29 mouse cellular contexts compared by ENCODE assay signal in the genomic region with DNA sequence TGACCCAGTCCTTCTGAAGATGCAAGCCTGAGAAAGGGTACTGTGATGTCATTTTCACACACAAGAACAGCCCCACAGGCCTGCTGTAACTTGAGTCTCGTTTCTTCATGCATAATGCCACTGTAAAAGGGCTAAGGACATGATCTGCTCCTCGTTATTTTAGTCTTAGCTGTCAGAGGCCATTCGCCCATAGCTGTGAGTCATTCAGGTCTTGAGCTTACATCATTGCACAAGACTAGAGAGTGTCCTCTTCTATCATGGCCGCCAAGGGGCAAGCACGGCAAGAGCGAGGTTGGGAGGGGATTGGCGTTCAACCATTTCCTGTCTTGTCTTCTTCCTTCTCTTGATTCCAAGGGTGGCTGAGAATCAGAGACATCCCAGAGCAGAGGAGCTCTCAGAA. TPM values are rescaled to one million over a fixed set of nuclear protein-coding genes. Genes with fewer than 3 reads are reported as not detected.
A peak's percentile ranks its signal among the peaks of the same experiment; 100 is the strongest.
DNase-seq lines count a peak whose midpoint lies in the region; ATAC-seq and TF ChIP-seq lines count a peak whose summit lies in the region.
"Had no signal": no experiment of that assay in that cellular context is flagged by ENCODE, and none has a peak within 500 bp of the region (broad histone marks: within the 10 kb centered on the region; RNA-seq: fewer than 3 reads in every experiment).

No protein-coding gene starts in this region.

- intact Hi-C loops in left cerebral cortex, postnatal 10 days (cut with DNase I) = no loop called here

- no peak overlapping the region for H3K4me2 ChIP-seq in midbrain, embryonic 11.5 days
- no peak overlapping the region for H3K4me2 ChIP-seq in midbrain, postnatal 0 days (ENCODE audit: low read depth, low read length, poor library complexity, severe bottlenecking)
- no peak overlapping the region for H3K4me2 ChIP-seq in myocyte (ENCODE audit: low read depth)
- H3K4me2 ChIP-seq: embryonic facial prominence, embryonic 12.5 days; embryonic facial prominence, embryonic 15.5 days; heart, embryonic 12.5 days; heart, embryonic 15.5 days; hindbrain, embryonic 14.5 days had no signal

- no peak overlapping the region for H3K9ac ChIP-seq in midbrain, embryonic 11.5 days (ENCODE audit: low read length)
- H3K9ac ChIP-seq in midbrain, postnatal 0 days (replicated peaks; ENCODE audit: low read length, poor library complexity, severe bottlenecking) = no peak overlapping the region
- H3K9ac ChIP-seq: embryonic facial prominence, embryonic 12.5 days; embryonic facial prominence, embryonic 15.5 days; forebrain, postnatal 0 days; heart, embryonic 12.5 days; heart, embryonic 15.5 days; hindbrain, embryonic 14.5 days had no signal

- no peaks in the 10 kb centered on the region for H3K36me3 ChIP-seq in midbrain, embryonic 11.5 days (ENCODE audit: control insufficient read depth, insufficient read depth, low read length)
- H3K36me3 ChIP-seq in midbrain, postnatal 0 days (ENCODE audit: insufficient read depth, low read length) = no peaks in the 10 kb centered on the region
- H3K36me3 ChIP-seq in myocyte (ENCODE audit: control insufficient read depth, insufficient read depth) = no peaks in the 10 kb centered on the region
- no peaks in the 10 kb centered on the region for H3K36me3 ChIP-seq in limb, embryonic 10.5 days
- H3K36me3 ChIP-seq: embryonic facial prominence, embryonic 12.5 days; embryonic facial prominence, embryonic 15.5 days; G1E; heart, embryonic 12.5 days; heart, embryonic 15.5 days had no signal

- H3K27ac ChIP-seq in midbrain, embryonic 11.5 days (ENCODE audit: low read depth, low read length) = no peak overlapping the region
- H3K27ac ChIP-seq in midbrain, postnatal 0 days (ENCODE audit: low read depth, low read length) = no peak overlapping the region
- H3K27ac ChIP-seq in limb, embryonic 10.5 days = no peak overlapping the region
- H3K27ac ChIP-seq: embryonic facial prominence, embryonic 12.5 days; embryonic facial prominence, embryonic 15.5 days; gastrocnemius, adult 2 months; heart, embryonic 15.5 days; hindbrain, embryonic 14.5 days; hindbrain, postnatal 0 days had no signal

- H3K79me2 ChIP-seq in myocyte (ENCODE audit: control insufficient read depth, insufficient read depth) = no peaks in the 10 kb centered on the region

- H3K4me3 ChIP-seq in midbrain, embryonic 11.5 days (ENCODE audit: low read depth, low read length) = no peak overlapping the region
- H3K4me3 ChIP-seq in midbrain, postnatal 0 days (ENCODE audit: low read depth, low read length) = no peak overlapping the region
- no peak overlapping the region for H3K4me3 ChIP-seq in myocyte
- H3K4me3 ChIP-seq in limb, embryonic 10.5 days = no peak overlapping the region
- H3K4me3 ChIP-seq: embryonic facial prominence, embryonic 12.5 days; embryonic facial prominence, embryonic 15.5 days; gastrocnemius, adult 2 months; heart, embryonic 12.5 days; heart, embryonic 15.5 days had no signal

- peak; percentile 79 for DNase-seq in midbrain, embryonic 11.5 days (ENCODE audit: low spot score, missing footprints)
- DNase-seq in midbrain, postnatal 0 days (ENCODE audit: low spot score) = no peak
- DNase-seq in MN1 (ENCODE audit: low spot score) = peak; percentile 38
- no peak for DNase-seq in limb, embryonic 10.5 days (ENCODE audit: low spot score)
- no peak for DNase-seq in left cerebral cortex, postnatal 10 days (ENCODE audit: extremely low spot score in 1 of 2, low spot score in 2 of 2)
- DNase-seq: adrenal gland, postnatal 10 days; adrenal gland, postnatal 36 days; B cell, adult 2 months; cerebellum, adult 18-20 months; cerebellum, adult 9-10 months; cerebellum, postnatal 14 days; forebrain, postnatal 0 days; gastrocnemius, adult 2 months; gastrocnemius, postnatal 14 days; heart, adult 18-20 months; heart, postnatal 14 days; heart, postnatal 4 days had no signal

- no peak overlapping the region for H3ac ChIP-seq in myocyte (ENCODE audit: control insufficient read depth, insufficient read length)

- no peaks in the 10 kb centered on the region; the same call in 1 of the 2 replicates for H3K9me3 ChIP-seq in midbrain, embryonic 11.5 days (ENCODE audit: control insufficient read depth, low read length)
- H3K9me3 ChIP-seq in midbrain, postnatal 0 days (ENCODE audit: low read length) = no peaks in the 10 kb centered on the region
- no peaks in the 10 kb centered on the region for H3K9me3 ChIP-seq in limb, embryonic 10.5 days (replicated peaks)
- H3K9me3 ChIP-seq: embryonic facial prominence, embryonic 12.5 days; embryonic facial prominence, embryonic 15.5 days; G1E; heart, embryonic 12.5 days; heart, embryonic 15.5 days had no signal

- no peaks in the 10 kb centered on the region for H3K27me3 ChIP-seq in midbrain, embryonic 11.5 days (ENCODE audit: control insufficient read depth, insufficient read depth, low read length)
- no peaks in the 10 kb centered on the region for H3K27me3 ChIP-seq in midbrain, postnatal 0 days (ENCODE audit: insufficient read depth, low read length)
- no peaks in the 10 kb centered on the region for H3K27me3 ChIP-seq in myocyte (ENCODE audit: control insufficient read depth, insufficient read depth, insufficient read length)
- H3K27me3 ChIP-seq in limb, embryonic 10.5 days (ENCODE audit: low read depth, poor library complexity, severe bottlenecking) = no peaks in the 10 kb centered on the region
- H3K27me3 ChIP-seq: embryonic facial prominence, embryonic 12.5 days; embryonic facial prominence, embryonic 15.5 days; heart, embryonic 12.5 days; heart, embryonic 15.5 days had no signal

- 0 out of 2 replicates have a peak, but pooled peaks cover 3% of the 10 kb centered on the region for H3K4me1 ChIP-seq in midbrain, embryonic 11.5 days (ENCODE audit: control insufficient read depth, insufficient read depth, low read length)
- no peaks in the 10 kb centered on the region for H3K4me1 ChIP-seq in midbrain, postnatal 0 days (ENCODE audit: insufficient read depth, low read length)
- no peaks in the 10 kb centered on the region for H3K4me1 ChIP-seq in limb, embryonic 10.5 days
- H3K4me1 ChIP-seq: embryonic facial prominence, embryonic 12.5 days; embryonic facial prominence, embryonic 15.5 days; heart, embryonic 12.5 days had no signal

- no peak for TF ChIP-seq POLR2A in myocyte (IDR thresholded peaks at IDR 0.05; ENCODE audit: insufficient read length, low read depth)

- ATAC-seq in midbrain, embryonic 11.5 days (ENCODE audit: low FRiP score) = no peak
- ATAC-seq in midbrain, postnatal 0 days (ENCODE audit: low FRiP score) = no peak
- ATAC-seq: CD4-positive, CD25-positive, alpha-beta regulatory T cell, adult 4 months; forebrain, embryonic 14.5 days; forebrain, postnatal 0 days; hindbrain, postnatal 0 days; inflammation-experienced regulatory T-cells, adult 6 months; intestine, embryonic 16.5 days had no signal

- TF ChIP-seq CTCF in midbrain, postnatal 0 days (IDR thresholded peaks at IDR 0.05) = no peak

- 85% methylated on average over 7 of the region's 7 CpGs for WGBS in midbrain, embryonic 11.5 days
- WGBS in midbrain, postnatal 0 days = 88% methylated on average over 7 of the region's 7 CpGs
- whole genome bisulfite sequencing in limb, embryonic 10.5 days = 87% methylated on average over 7 of the region's 7 CpGs

TF ChIP-seq in myocyte, 11 proteins besides CTCF, POLR2A, EP300 and RAD21:
- no peak for TF ChIP-seq MYOG (IDR thresholded peaks at IDR 0.05; ENCODE audit: control insufficient read depth in 1 of 3, insufficient read depth in 1 of 3, insufficient read length in 2 of 3, low read depth in 2 of 3)
- no peak for TF ChIP-seq SRF (IDR thresholded peaks at IDR 0.05; ENCODE audit: control insufficient read depth, insufficient read length, low read depth)
- no peak for TF ChIP-seq REST (IDR thresholded peaks at IDR 0.05; ENCODE audit: insufficient read depth, insufficient read length)
- 0 out of 2 replicates have a peak, but pooled peaks have one; percentile 9 for TF ChIP-seq CEBPB (IDR thresholded peaks at IDR 0.05; ENCODE audit: insufficient read depth, poor library complexity, severe bottlenecking)

RNA-seq across cellular contexts. Expression of gene Slc19a1, which starts 16.0 kb away (rescaled TPM):
- polyA plus RNA-seq in midbrain, embryonic 11.5 days (2014; fragmentation: Nextera tagmentation; extraction: Ambion mirVana) = 27.5 and 29.5 TPM in 2 replicates
- total RNA-seq in midbrain, postnatal 0 days (2014; rRNA removed) = 38.1 and 47.0 TPM in 2 replicates
- 44.1 and 44.9 TPM in 2 replicates for polyA plus RNA-seq in midbrain, postnatal 0 days (2015; fragmentation: Nextera tagmentation; extraction: Ambion mirVana)
- polyA plus RNA-seq in myocyte (2012; fragmentation: generic; extraction: Trizol) = 23.0 TPM
- polyA plus RNA-seq in limb, embryonic 10.5 days (2016; fragmentation: Nextera tagmentation; extraction: Ambion mirVana) = 42.4 and 47.2 TPM in 2 replicates
- 10 to 100 TPM; 27.4 to 27.6 TPM for total RNA-seq in left cerebral cortex, postnatal 10 days (2021)

RNA-seq across cellular contexts. Expression of gene Pcbp3, which starts 54.4 kb away (rescaled TPM):
- 34.4 and 41.5 TPM in 2 replicates for polyA plus RNA-seq in midbrain, embryonic 11.5 days (2014; fragmentation: Nextera tagmentation; extraction: Ambion mirVana)
- total RNA-seq in midbrain, postnatal 0 days (2014; rRNA removed) = 50.0 and 52.4 TPM in 2 replicates
- polyA plus RNA-seq in midbrain, postnatal 0 days (2015; fragmentation: Nextera tagmentation; extraction: Ambion mirVana) = 74.4 and 76.3 TPM in 2 replicates
- polyA plus RNA-seq in myocyte (2012; fragmentation: generic; extraction: Trizol) = 10.0 TPM
- polyA plus RNA-seq in limb, embryonic 10.5 days (2016; fragmentation: Nextera tagmentation; extraction: Ambion mirVana) = 44.9 and 47.3 TPM in 2 replicates
- total RNA-seq in left cerebral cortex, postnatal 10 days (2021) = 10 to 100 TPM; 72.8 to 79.4 TPM
- total RNA-seq: G1E had no signal
- polyA plus RNA-seq: G1E had no signal

Comparison
In these comparisons a context has a peak if more than half of its experiments do, and no peak if none do; other contexts are left out.
1. DNase-seq: peak in midbrain, embryonic 11.5 days (single experiment) and MN1 (single experiment); none in midbrain, postnatal 0 days (single experiment), limb, embryonic 10.5 days (single experiment) and left cerebral cortex, postnatal 10 days (0 of 2).